9 mouse cellular contexts compared by ENCODE assay signal in genomic region chr2:153434880-153435831, GRCm38 (mm10). TPM values are rescaled to one million over a fixed set of nuclear protein-coding genes. Genes with fewer than 3 reads are reported as not detected.
DNase-seq lines count a peak whose midpoint lies in the region; ATAC-seq lines count a peak whose summit lies in the region.
"Had no signal": no experiment of that assay in that cellular context is flagged by ENCODE, and none has a peak within 500 bp of the region (broad histone marks: within the 10 kb centered on the region; RNA-seq: fewer than 3 reads in every experiment).

No protein-coding gene starts in this region.

- no peak for ATAC-seq in forebrain, embryonic 12.5 days (ENCODE audit: low FRiP score)
- no peak for ATAC-seq in forebrain, embryonic 14.5 days
- peak; percentile 63 for ATAC-seq in hindbrain, embryonic 11.5 days (ENCODE audit: low FRiP score)
- 0 out of 2 replicates have a peak, but pooled peaks have one; percentile 35 for ATAC-seq in limb, embryonic 15.5 days (ENCODE audit: insufficient number of reproducible peaks, low FRiP score, low TSS enrichment, low read depth)
- no peak for ATAC-seq in erythroblast, adult 5-6 weeks (replicated peaks; ENCODE audit: low FRiP score, poor library complexity, severe bottlenecking)

- no peak overlapping the region for H3K4me3 ChIP-seq in forebrain, embryonic 12.5 days (replicated peaks)
- H3K4me3 ChIP-seq in forebrain, embryonic 14.5 days (ENCODE audit: low read depth, low read length): no peak overlapping the region
- no peak overlapping the region for H3K4me3 ChIP-seq in hindbrain, embryonic 11.5 days (ENCODE audit: low read depth, low read length)
- H3K4me3 ChIP-seq in limb, embryonic 15.5 days: no peak overlapping the region

- WGBS in forebrain, embryonic 12.5 days: 19% methylated on average over 9 of the region's 9 CpGs
- WGBS in forebrain, embryonic 14.5 days: 30% methylated on average over 9 of the region's 9 CpGs
- WGBS in hindbrain, embryonic 11.5 days: 11% methylated on average over 9 of the region's 9 CpGs
- 37% methylated on average over 9 of the region's 9 CpGs for WGBS in limb, embryonic 15.5 days

- H3K9me3 ChIP-seq in forebrain, embryonic 12.5 days: no peaks in the 10 kb centered on the region
- H3K9me3 ChIP-seq in forebrain, embryonic 14.5 days (replicated peaks; ENCODE audit: control insufficient read depth, low read length): no peaks in the 10 kb centered on the region
- no peaks in the 10 kb centered on the region for H3K9me3 ChIP-seq in hindbrain, embryonic 11.5 days (ENCODE audit: control insufficient read depth, low read length)
- H3K9me3 ChIP-seq in limb, embryonic 15.5 days: no peaks in the 10 kb centered on the region

- H3K9ac ChIP-seq in forebrain, embryonic 12.5 days: 0 out of 2 replicates have a peak overlapping the region, but pooled peaks have one; percentile 12
- H3K9ac ChIP-seq in forebrain, embryonic 14.5 days (ENCODE audit: low read length): no peak overlapping the region
- H3K9ac ChIP-seq in hindbrain, embryonic 11.5 days (ENCODE audit: low read depth, low read length): no peak overlapping the region
- no peak overlapping the region for H3K9ac ChIP-seq in limb, embryonic 15.5 days

- no peaks in the 10 kb centered on the region for H3K27me3 ChIP-seq in forebrain, embryonic 12.5 days
- no peaks in the 10 kb centered on the region for H3K27me3 ChIP-seq in forebrain, embryonic 14.5 days (replicated peaks; ENCODE audit: control insufficient read depth, insufficient read depth, low read length)
- H3K27me3 ChIP-seq in hindbrain, embryonic 11.5 days (ENCODE audit: control insufficient read depth, insufficient read depth, low read length): no peaks in the 10 kb centered on the region
- H3K27me3 ChIP-seq in limb, embryonic 15.5 days: no peaks in the 10 kb centered on the region

- H3K4me2 ChIP-seq in forebrain, embryonic 12.5 days: no peak overlapping the region
- no peak overlapping the region for H3K4me2 ChIP-seq in forebrain, embryonic 14.5 days (ENCODE audit: low read length)
- H3K4me2 ChIP-seq in hindbrain, embryonic 11.5 days (replicated peaks; ENCODE audit: low read depth, low read length): no peak overlapping the region
- H3K4me2 ChIP-seq in limb, embryonic 15.5 days: no peak overlapping the region

- DNase-seq in forebrain, embryonic 14.5 days (ENCODE audit: low spot score): no peak
- peak; percentile 58 for DNase-seq in cerebellum, adult 8-10 months
- DNase-seq in hindbrain, embryonic 11.5 days (ENCODE audit: low spot score): peak; percentile 34
- DNase-seq in right cerebral cortex, postnatal 25 days: no peak
- no peak for DNase-seq in urinary bladder, adult 2 months (ENCODE audit: low spot score)

- peak overlapping the region; percentile 36; the same call in 1 of the 2 replicates for H3K27ac ChIP-seq in forebrain, embryonic 12.5 days
- H3K27ac ChIP-seq in forebrain, embryonic 14.5 days (ENCODE audit: low read depth, low read length): no peak overlapping the region
- H3K27ac ChIP-seq in hindbrain, embryonic 11.5 days (ENCODE audit: low read depth, low read length): peak overlapping the region; percentile 11; the same call in 1 of the 2 replicates
- peak overlapping the region; percentile 33 for H3K27ac ChIP-seq in limb, embryonic 15.5 days

- peaks cover 67% of the 10 kb centered on the region for H3K4me1 ChIP-seq in forebrain, embryonic 12.5 days
- H3K4me1 ChIP-seq in forebrain, embryonic 14.5 days (ENCODE audit: control insufficient read depth, insufficient read depth, low read length): peaks cover 28% of the 10 kb centered on the region
- H3K4me1 ChIP-seq in hindbrain, embryonic 11.5 days (replicated peaks; ENCODE audit: control insufficient read depth, insufficient read depth, low read length): peaks cover 21% of the 10 kb centered on the region
- H3K4me1 ChIP-seq in limb, embryonic 15.5 days: peaks cover 60% of the 10 kb centered on the region

- H3K36me3 ChIP-seq in forebrain, embryonic 12.5 days (replicated peaks): peaks cover 53% of the 10 kb centered on the region
- H3K36me3 ChIP-seq in forebrain, embryonic 14.5 days (ENCODE audit: control insufficient read depth, insufficient read depth, low read length): peaks cover 57% of the 10 kb centered on the region
- H3K36me3 ChIP-seq in hindbrain, embryonic 11.5 days (ENCODE audit: control insufficient read depth, insufficient read depth, low read length): no peaks in the 10 kb centered on the region; the same call in 1 of the 2 replicates
- peaks cover 28% of the 10 kb centered on the region for H3K36me3 ChIP-seq in limb, embryonic 15.5 days

RNA-seq across cellular contexts. Expression of gene 4930404H24Rik, which starts 57.4 kb away (rescaled TPM):
- polyA plus RNA-seq in forebrain, embryonic 12.5 days (2016; fragmentation: Nextera tagmentation; extraction: Ambion mirVana): not detected in 2 replicates
- polyA plus RNA-seq in forebrain, embryonic 14.5 days (2014; fragmentation: Nextera tagmentation; extraction: Ambion mirVana): not detected in 2 replicates
- polyA plus RNA-seq in hindbrain, embryonic 11.5 days (2014; fragmentation: Nextera tagmentation; extraction: Ambion mirVana): not detected in 2 replicates
- not detected in 2 replicates for polyA plus RNA-seq in limb, embryonic 15.5 days (2015; fragmentation: Nextera tagmentation; extraction: Ambion mirVana)
- not detected in 2 replicates for polyA plus RNA-seq in urinary bladder, adult 2 months (2012; rRNA removed)
- 7.1 TPM in 1 of 2 replicates, not detected in the other for total RNA-seq in erythroblast, adult 5-6 weeks (2015; ENCODE audit: low replicate concordance)
- not detected in 2 replicates for total RNA-seq in erythroblast, adult 5-6 weeks (2017; ENCODE audit: low replicate concordance)
- total RNA-seq: common myeloid progenitor, adult 5-6 weeks had no signal

Comparison
In these comparisons a context has a peak if more than half of its experiments do, and no peak if none do; other contexts are left out.
1. ATAC-seq: peak in hindbrain, embryonic 11.5 days (single experiment) and limb, embryonic 15.5 days (single experiment); none in forebrain, embryonic 12.5 days (single experiment), forebrain, embryonic 14.5 days (single experiment) and erythroblast, adult 5-6 weeks (single experiment).
2. DNase-seq: peak in cerebellum, adult 8-10 months (single experiment) and hindbrain, embryonic 11.5 days (single experiment); none in forebrain, embryonic 14.5 days (single experiment), right cerebral cortex, postnatal 25 days (single experiment) and urinary bladder, adult 2 months (single experiment).